Mouse (Mus musculus) heart, embryonic 16.5 days (tissue): ENCODE results near the gene Lrrc43. TPM values are rescaled to one million over a fixed set of nuclear protein-coding genes. Genes with fewer than 3 reads are reported as not detected.
A peak's percentile ranks its signal among the peaks of the same experiment; 100 is the strongest.

Experiments used
- ATAC-seq: fragments of 200-750 bp; cut with Nextera tagmentation; replicated peaks from 2 replicates; pipeline ENCODE4 v1.8.0; 2017; ENCODE audit warnings: moderate number of reproducible peaks; ENCODE audit not compliant: insufficient read depth, low FRiP score; ENCODE audit errors: extremely low read depth
- H3K27ac ChIP-seq: fragments of 300-500 bp; sonication (generic); 2 replicates; pipeline ENCODE4 v1.5.1; 2014; ENCODE audit warnings: mild to moderate bottlenecking, low read length, control low read depth, moderate library complexity
- H3K27me3 ChIP-seq: fragments of 300-500 bp; sonication (generic); 2 replicates; pipeline ENCODE4 v1.6.1; 2014; ENCODE audit warnings: low read length, mixed read lengths; ENCODE audit not compliant: control insufficient read depth, insufficient read depth
- H3K36me3 ChIP-seq: fragments of 300-500 bp; sonication (generic); 2 replicates; pipeline ENCODE4 v1.6.1; 2014; ENCODE audit not compliant: control insufficient read depth, insufficient read depth
- H3K4me1 ChIP-seq: fragments of 300-500 bp; sonication (generic); 2 replicates; pipeline ENCODE4 v1.6.1; 2014; ENCODE audit warnings: low read length, mixed read lengths; ENCODE audit not compliant: control insufficient read depth, insufficient read depth
- H3K4me2 ChIP-seq: fragments of 300-500 bp; sonication (generic); 2 replicates; pipeline ENCODE4 v1.6.1; 2014; ENCODE audit warnings: low read depth, mild to moderate bottlenecking, control low read depth, low read length
- H3K4me3 ChIP-seq: fragments of 300-500 bp; sonication (generic); 2 replicates; pipeline ENCODE4 v1.5.1; 2014; ENCODE audit warnings: mild to moderate bottlenecking, control low read depth, low read length
- H3K9ac ChIP-seq: fragments of 300-500 bp; sonication (generic); 2 replicates; pipeline ENCODE4 v1.6.1; 2014; ENCODE audit warnings: low read length, control low read depth
- H3K9me3 ChIP-seq: fragments of 300-500 bp; sonication (generic); replicated peaks from 2 replicates; pipeline ENCODE4 v1.6.1; 2016; ENCODE audit warnings: low read length; ENCODE audit not compliant: control insufficient read depth
- WGBS: fragments of 180-500 bp; shearing (Covaris S2); extraction: QIAGEN DNeasy Blood & Tissue Kit; methylation state at CpG from one replicate; pipeline ENCODE4 v1.1.7; 2014; 5-methylcytosine and 5-hydroxymethylcytosine counted together
- polyA plus RNA-seq: library from polyadenylated mRNA; unstranded; fragments of >200 nt; fragmentation: Nextera tagmentation; extraction: Ambion mirVana; gene quantifications from 2 replicates; pipeline ENCODE4 v1.2.1, GENCODE M21; 2015

Gene Lrrc43
- polyA plus RNA-seq, 1 experiment from 2014 or later = 0.09 TPM

DNA sequence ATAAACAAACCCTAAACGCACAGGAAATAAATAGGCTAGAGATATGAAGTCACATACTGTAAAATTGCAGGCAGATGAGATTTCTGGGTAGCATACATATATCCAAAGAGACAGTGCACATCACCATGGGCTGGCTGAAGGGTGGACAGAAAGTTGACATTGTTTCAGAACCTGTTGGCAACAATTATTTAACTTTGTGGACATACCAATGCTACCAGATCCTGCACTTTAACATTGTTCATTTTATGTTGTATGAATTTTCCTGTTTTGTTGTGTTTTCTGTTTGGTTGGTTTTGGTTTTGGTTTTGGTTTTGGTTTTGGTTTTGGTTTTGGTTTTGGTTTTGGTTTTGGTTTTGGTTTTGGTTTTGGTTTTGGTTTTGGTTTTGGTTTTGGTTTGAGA lies 24.5 kb upstream of the Lrrc43 start:
- no peak overlapping the region for H3K4me3 ChIP-seq
- 98% methylated on average over 1 of the region's 1 CpGs for WGBS
- H3K4me2 ChIP-seq = no peak overlapping the region
- H3K27me3 ChIP-seq = no peaks in the 10 kb centered on the region
- no peak overlapping the region for H3K27ac ChIP-seq
- no peaks in the 10 kb centered on the region for H3K4me1 ChIP-seq
- no peak overlapping the region for H3K9ac ChIP-seq
- no peak for ATAC-seq
- H3K9me3 ChIP-seq = no peaks in the 10 kb centered on the region
- no peaks in the 10 kb centered on the region for H3K36me3 ChIP-seq

DNA sequence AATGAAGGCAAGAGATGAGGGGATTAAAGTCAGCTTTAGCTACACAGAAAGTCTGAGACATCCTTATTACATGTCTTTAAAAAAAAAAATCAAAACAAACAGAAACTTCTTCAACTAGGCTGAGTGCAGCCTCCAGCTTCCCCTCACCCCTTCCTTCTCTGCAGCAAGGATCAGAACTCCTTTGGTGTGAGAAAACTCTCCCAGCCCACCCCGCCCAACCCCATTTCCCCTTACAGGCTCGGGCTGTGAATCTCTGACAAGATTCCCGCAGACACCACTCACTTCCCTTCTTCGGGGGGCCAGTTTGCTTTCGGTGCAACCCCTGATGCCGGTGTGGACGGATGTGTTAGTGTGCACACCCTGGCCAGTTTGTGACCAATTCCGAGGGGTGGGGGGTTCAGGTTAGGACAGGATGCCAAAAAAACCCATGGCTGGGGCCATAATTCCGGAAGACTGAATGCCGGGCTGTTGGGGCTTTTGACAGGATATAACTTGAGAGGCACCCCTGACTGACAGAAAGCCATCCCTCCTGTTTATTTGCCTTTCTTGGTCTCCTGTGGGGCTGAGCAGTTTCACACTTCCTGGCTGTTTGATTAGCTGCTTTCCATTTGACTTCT lies 18.2 kb upstream of the Lrrc43 start:
- no peaks in the 10 kb centered on the region for H3K27me3 ChIP-seq
- WGBS = 10% methylated on average over 10 of the region's 10 CpGs
- no peaks in the 10 kb centered on the region for H3K9me3 ChIP-seq
- no peaks in the 10 kb centered on the region for H3K36me3 ChIP-seq
- 0 out of 2 replicates have a peak overlapping the region, but pooled peaks have one; percentile 29 for H3K27ac ChIP-seq
- peak overlapping the region; percentile 40 for H3K4me3 ChIP-seq
- H3K4me1 ChIP-seq = peaks cover 7% of the 10 kb centered on the region; the same call in 1 of the 2 replicates
- no peak for ATAC-seq
- peak overlapping the region; percentile 56 for H3K4me2 ChIP-seq
- H3K9ac ChIP-seq = peak overlapping the region; percentile 46; the same call in 1 of the 2 replicates

DNA sequence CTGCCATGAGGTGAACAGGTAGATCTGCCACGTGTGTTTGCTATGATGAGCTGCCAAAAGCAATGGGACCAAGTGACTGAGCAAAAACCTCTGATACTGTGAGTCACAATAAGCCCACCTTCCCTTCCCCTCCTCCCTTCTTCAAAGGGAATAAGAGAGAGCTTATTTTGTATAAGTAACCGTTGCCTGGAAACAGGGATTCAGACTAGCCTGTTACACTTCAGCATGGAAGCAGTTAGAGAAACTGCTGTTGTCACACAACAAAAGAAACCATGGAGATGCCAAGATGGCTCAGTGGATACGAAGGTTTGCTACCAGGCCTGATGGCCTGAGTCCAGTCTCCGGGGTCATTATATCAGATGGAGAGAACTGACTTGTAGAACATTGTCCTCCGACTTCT lies 15.3 kb upstream of the Lrrc43 start:
- ATAC-seq = no peak
- WGBS = 82% methylated on average over 5 of the region's 5 CpGs
- H3K4me1 ChIP-seq = peaks cover 7% of the 10 kb centered on the region; the same call in 1 of the 2 replicates

DNA sequence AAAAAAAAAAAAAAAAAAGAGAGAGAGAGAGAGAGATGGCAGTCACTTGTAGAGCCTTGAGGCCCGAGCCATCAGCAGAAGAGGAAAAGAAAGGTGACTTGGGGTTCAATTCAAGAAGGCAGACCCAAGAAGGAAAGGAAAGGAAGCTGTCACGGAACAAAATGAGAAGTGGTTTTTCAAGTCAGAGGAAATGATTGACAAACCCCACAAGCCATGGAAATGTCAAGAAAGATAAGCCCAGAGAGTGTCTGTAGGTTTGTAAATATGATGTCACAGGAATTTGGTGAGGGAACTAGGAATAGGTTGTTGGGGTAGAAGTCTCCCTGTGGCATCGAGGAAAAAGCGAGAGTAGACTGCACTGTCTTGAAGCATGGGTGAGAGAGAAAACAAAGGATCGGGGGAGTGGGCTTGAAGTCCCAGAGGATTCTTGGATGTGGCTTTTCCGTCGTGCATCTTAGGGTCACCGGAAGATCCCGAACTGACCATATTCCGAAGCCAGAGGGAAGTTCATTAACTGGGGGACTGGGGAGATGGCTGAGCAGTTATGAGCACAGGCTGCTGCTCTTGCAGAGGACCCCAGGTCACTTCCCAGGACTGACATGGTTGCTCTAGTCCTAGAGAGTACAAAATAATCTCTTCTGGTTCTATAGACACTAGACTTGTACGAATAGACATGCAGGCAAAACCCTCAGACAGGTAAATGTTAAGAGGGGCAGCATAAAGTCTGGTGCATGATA lies 1.3 kb upstream of the Lrrc43 start:
- Histone ChIP-seq H3K9me3 (no peaks in the 10 kb centered on the region), H3K36me3 (no peaks in the 10 kb centered on the region), H3K27me3 (no peaks in the 10 kb centered on the region; the same call in 1 of the 2 replicates), H3K4me3 (no peak overlapping the region), H3K4me1 (peaks cover 5% of the 10 kb centered on the region; the same call in 1 of the 2 replicates), H3K9ac (no peak overlapping the region), H3K27ac (no peak overlapping the region), H3K4me2 (no peak overlapping the region)
- ATAC-seq = no peak
- WGBS = 72% methylated on average over 11 of the region's 11 CpGs

More for the DNA sequence above, 15.3 kb upstream of the Lrrc43 start:
- Histone ChIP-seq H3K4me2 (no peak overlapping the region), H3K4me3 (no peak overlapping the region), H3K27ac (no peak overlapping the region), H3K36me3 (no peaks in the 10 kb centered on the region), H3K27me3 (no peaks in the 10 kb centered on the region), H3K9me3 (no peaks in the 10 kb centered on the region), H3K9ac (no peak overlapping the region)

DNA sequence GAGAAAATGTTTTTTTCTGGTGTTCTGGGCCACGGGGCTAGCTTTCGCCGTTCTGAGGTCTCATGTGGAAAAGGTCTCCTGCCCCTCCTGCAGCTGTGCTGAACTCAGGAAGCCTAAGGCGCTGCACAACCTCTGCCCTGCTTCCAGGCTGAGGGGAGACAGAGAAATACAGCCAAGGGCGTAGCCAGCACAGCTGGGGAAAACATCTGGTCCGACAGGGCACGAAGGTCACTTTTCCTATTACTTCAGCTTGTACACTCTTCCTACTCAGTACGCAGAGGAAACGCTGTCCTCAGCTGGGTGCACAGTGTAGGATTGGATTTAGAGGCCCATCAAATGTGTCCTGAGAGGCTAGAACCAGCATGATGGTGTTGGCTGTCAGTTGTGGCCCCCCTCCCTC lies 830 bp downstream of the Lrrc43 start:
- H3K36me3 ChIP-seq = no peaks in the 10 kb centered on the region
- no peak; the same call in 1 of the 2 replicates for ATAC-seq
- 62% methylated on average over 9 of the region's 9 CpGs for WGBS
- no peak overlapping the region for H3K9ac ChIP-seq
- no peaks in the 10 kb centered on the region for H3K9me3 ChIP-seq
- H3K4me1 ChIP-seq = peaks cover 5% of the 10 kb centered on the region; the same call in 1 of the 2 replicates
- H3K27me3 ChIP-seq = no peaks in the 10 kb centered on the region; the same call in 1 of the 2 replicates
- no peak overlapping the region for H3K4me3 ChIP-seq
- H3K4me2 ChIP-seq = no peak overlapping the region
- no peak overlapping the region for H3K27ac ChIP-seq

DNA sequence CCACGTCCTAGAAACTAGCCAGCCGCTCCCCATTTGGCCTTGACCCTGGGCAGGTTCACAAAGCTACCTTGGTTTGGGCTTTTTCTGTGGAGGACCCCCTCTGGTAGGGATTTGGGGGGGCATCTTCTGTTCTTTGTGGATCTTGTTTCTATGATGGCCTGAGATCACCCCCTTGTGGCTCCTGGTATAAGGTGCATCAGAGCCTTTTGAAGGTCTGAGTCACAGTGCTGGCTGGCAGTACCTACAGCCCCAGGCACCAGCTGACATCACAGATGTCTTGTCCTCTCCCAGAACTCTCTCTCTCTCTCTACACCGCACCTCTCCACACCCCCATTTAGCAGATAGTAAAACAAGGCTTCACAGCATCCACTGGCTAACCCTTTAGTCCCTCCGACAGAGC lies 10.6 kb downstream of the Lrrc43 start:
- Histone ChIP-seq H3K9me3 (no peaks in the 10 kb centered on the region), H3K27me3 (peaks cover 3% of the 10 kb centered on the region; the same call in 1 of the 2 replicates), H3K4me2 (no peak overlapping the region), H3K4me3 (no peak overlapping the region), H3K27ac (no peak overlapping the region), H3K4me1 (peaks cover 12% of the 10 kb centered on the region), H3K9ac (no peak overlapping the region), H3K36me3 (no peaks in the 10 kb centered on the region)
- 40% methylated on average over 4 of the region's 4 CpGs for WGBS
- ATAC-seq = no peak

DNA sequence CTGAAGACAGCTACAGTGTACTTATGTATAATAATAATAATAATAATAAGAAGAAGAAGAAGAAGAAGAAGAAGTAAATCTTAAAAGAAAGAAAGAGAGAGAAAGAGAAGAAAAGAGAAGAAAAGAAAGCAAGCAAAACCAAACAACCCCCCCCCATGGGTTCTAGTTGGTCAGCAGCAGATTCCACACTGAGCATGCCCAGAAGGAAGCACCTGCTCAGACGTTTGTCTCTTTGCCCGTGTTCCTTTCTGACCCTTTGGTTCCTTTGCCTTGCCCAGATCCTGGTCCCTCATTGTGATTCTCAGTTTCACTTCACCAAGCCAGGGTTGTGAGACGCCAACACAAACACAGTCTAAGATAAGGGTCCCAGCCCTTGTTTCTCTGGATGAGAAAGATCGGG lies 12.9 kb downstream of the Lrrc43 start:
- 54% methylated on average over 4 of the region's 4 CpGs for WGBS

DNA sequence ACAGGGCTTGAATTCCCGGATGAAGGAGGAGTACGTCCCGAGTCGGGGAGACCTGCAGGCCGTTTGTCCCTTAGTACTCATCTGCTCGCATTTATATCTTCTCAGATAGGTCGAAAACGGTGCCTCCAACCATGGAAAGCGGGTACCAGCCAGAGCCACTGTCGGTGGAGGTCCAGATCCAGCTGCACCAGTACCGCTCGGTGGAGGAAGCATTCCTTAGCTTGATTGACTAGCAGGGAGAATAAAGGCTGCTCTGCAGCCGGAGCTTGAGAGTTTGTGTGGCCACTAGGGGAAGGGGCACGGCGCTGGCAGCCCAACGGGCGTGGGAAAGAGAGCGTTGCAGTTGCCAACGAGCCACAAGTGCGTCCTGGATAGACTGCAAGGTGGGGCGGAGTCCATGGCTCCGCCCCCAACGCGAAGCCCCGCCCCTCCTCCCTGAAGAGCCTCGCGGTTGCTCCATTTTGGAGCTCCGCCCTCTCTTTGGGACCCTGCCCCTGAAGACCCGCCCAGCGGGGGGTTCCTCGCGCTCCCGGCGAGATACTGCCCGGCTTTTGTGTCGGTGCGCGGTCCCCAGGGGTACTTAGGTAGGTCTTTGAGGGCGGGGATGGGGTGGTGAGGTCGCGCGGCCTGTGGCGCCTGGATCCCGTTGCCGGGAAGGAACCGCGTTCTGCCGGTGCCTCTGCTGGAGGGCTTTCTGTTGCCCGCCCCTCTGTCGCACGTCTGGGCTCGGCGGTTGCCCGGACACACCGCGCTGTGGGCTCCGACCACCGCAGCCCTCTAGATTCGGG lies 19.0 kb downstream of the Lrrc43 start:
- Histone ChIP-seq H3K27me3 (peaks cover 9% of the 10 kb centered on the region), H3K27ac (no peak overlapping the region), H3K36me3 (peaks cover 8% of the 10 kb centered on the region), H3K4me3 (peak overlapping the region; percentile 67), H3K4me2 (peak overlapping the region; percentile 93), H3K9ac (peak overlapping the region; percentile 61), H3K9me3 (no peaks in the 10 kb centered on the region), H3K4me1 (peaks cover 6% of the 10 kb centered on the region; the same call in 1 of the 2 replicates)
- ATAC-seq = peak; percentile 89
- WGBS = under 1% methylated on average over 59 of the region's 59 CpGs

More for the DNA sequence above, 12.9 kb downstream of the Lrrc43 start:
- Histone ChIP-seq H3K4me1 (peaks cover 12% of the 10 kb centered on the region), H3K9ac (no peak overlapping the region), H3K4me2 (no peak overlapping the region), H3K36me3 (no peaks in the 10 kb centered on the region), H3K27me3 (peaks cover 5% of the 10 kb centered on the region), H3K4me3 (no peak overlapping the region), H3K27ac (no peak overlapping the region), H3K9me3 (no peaks in the 10 kb centered on the region)
- no peak for ATAC-seq
